Mouse (Mus musculus) bone marrow, adult 2 months (tissue): ENCODE measurements around the gene Sash3.

ENCODE experiments used
- CTCF ChIP-seq: fragments of 200-500 bp; IDR thresholded peaks from 2 replicates; pipeline ENCODE4 v1.5.1; 2011; ENCODE audit warnings: low read length, control low read depth; ENCODE audit not compliant: control insufficient read depth, insufficient read depth
- POLR2A ChIP-seq: fragments of 200-500 bp; IDR thresholded peaks from 2 replicates; pipeline ENCODE4 v1.6.1; 2011; ENCODE audit warnings: low read depth, mild to moderate bottlenecking, control low read depth, low read length, borderline replicate concordance; ENCODE audit not compliant: control insufficient read depth

DNA sequence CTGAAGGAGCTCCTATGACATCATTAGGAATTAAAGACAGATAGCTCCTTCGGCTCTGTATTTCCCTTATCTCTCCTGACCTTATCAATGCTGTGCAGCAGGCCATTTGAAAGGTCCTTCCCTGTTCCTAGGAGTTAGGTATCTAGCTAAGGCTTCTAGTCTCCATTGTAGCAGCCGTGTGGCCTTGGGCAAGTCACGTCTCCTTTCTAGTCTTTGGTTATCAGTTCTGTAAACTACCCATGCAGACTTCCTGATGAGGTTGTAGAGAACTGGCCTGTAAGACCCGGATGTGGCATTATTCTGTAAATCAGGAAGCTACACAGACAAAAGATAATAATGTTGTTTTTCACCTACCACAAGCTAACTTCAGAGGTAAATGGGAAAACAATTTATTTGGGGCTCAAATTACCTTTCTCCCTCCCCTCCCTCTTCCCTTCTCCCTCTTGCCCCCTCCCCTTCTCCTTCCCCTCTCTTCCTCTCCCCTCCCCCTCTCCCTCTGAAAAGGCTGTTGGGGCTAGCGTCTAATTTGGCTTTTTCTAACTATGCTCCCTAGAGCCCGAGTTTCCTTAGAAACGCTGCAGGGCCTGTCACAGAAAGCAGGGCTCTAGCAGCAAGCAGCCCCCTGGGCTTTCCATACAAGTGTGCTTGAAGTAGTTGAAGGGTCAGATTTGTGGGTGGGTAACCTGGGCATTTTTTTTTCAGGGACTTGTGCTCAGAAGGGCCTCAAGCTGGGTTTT is 7.5 kb upstream of the Sash3 start:
- TF ChIP-seq CTCF (no peak), POLR2A (no peak)
